Mouse (Mus musculus): Measurements from ENCODE around the gene Tle4. TPM values are rescaled to one million over a fixed set of nuclear protein-coding genes. Genes with fewer than 3 reads are reported as not detected.

Gene Tle4
- total RNA-seq, 2 experiments from 2014 or later = 11.9 to 12.3 TPM

GRCm38 (mm10) chr19:14590154-14590553 lies 7.7 kb downstream of the Tle4 start:
- no peak for DNase-seq

- DNase-seq = no peak
These were observed 9.4 kb downstream of the Tle4 start for GRCm38 (mm10) chr19:14588221-14589123.

GRCm38 (mm10) chr19:14586171-14586570 lies 11.7 kb downstream of the Tle4 start:
- no peak for DNase-seq

GRCm38 (mm10) chr19:14585731-14586130 lies 12.1 kb downstream of the Tle4 start:
- DNase-seq = no peak

- DNase-seq = no peak
These were observed 12.6 kb downstream of the Tle4 start for GRCm38 (mm10) chr19:14585235-14585634.

- DNase-seq = no peak
These were observed 19.2 kb downstream of the Tle4 start for GRCm38 (mm10) chr19:14578698-14579097.

- DNase-seq = no peak
These were observed 19.8 kb downstream of the Tle4 start for GRCm38 (mm10) chr19:14578016-14578415.

GRCm38 (mm10) chr19:14576311-14576710 lies 21.5 kb downstream of the Tle4 start:
- DNase-seq = no peak

- DNase-seq = no peak
These were observed 29.0 kb downstream of the Tle4 start for GRCm38 (mm10) chr19:14568879-14569278.

GRCm38 (mm10) chr19:14567081-14567480 lies 30.8 kb downstream of the Tle4 start:
- no peak for DNase-seq

- no peak for DNase-seq
These were observed 31.3 kb downstream of the Tle4 start for GRCm38 (mm10) chr19:14566564-14567021.

GRCm38 (mm10) chr19:14565424-14566069 lies 32.3 kb downstream of the Tle4 start:
- no peak for DNase-seq

GRCm38 (mm10) chr19:14563273-14563959 lies 34.4 kb downstream of the Tle4 start:
- DNase-seq = no peak

GRCm38 (mm10) chr19:14547871-14548270 lies 50.0 kb downstream of the Tle4 start:
- DNase-seq = no peak

GRCm38 (mm10) chr19:14547133-14547842 lies 50.6 kb downstream of the Tle4 start:
- DNase-seq = no peak

- no peak for DNase-seq
These were observed 52.4 kb downstream of the Tle4 start for GRCm38 (mm10) chr19:14545485-14545884.

- DNase-seq = no peak
These were observed 54.5 kb downstream of the Tle4 start for GRCm38 (mm10) chr19:14543305-14543704.

- no peak for DNase-seq
These were observed 57.2 kb downstream of the Tle4 start for GRCm38 (mm10) chr19:14540678-14541077.

- DNase-seq = no peak
These were observed 61.2 kb downstream of the Tle4 start for GRCm38 (mm10) chr19:14536676-14537075.

GRCm38 (mm10) chr19:14534447-14534846 lies 63.4 kb downstream of the Tle4 start:
- no peak for DNase-seq

GRCm38 (mm10) chr19:14532861-14533260 lies 65.0 kb downstream of the Tle4 start:
- no peak for DNase-seq

GRCm38 (mm10) chr19:14520098-14520802 lies 77.6 kb downstream of the Tle4 start:
- no peak for DNase-seq
